ENCODE assay signal across 19 mouse cellular contexts in the genomic region with DNA sequence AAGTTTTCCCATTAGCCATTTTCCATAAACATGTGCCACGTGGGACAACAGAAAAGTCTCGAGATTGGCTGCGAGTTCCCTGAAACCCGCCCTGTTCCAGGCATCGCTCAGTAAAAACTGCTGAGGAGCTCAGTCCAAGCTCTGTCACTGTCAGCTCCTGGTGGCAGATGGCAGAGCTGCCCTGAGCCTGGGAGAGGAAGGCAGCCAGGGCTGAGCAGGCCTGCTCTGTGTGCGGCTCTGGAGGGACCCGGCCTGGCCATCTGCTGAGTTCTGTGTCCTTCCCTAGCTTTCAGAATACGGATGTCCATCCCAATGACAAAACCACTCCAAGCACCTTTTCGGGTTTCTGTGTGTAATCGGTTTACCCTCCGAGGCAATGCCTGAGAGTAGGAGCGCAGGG. TPM values are rescaled to one million over a fixed set of nuclear protein-coding genes. Genes with fewer than 3 reads are reported as not detected.
DNase-seq lines count a peak whose midpoint lies in the region; ATAC-seq lines count a peak whose summit lies in the region.
"Had no signal": no experiment of that assay in that cellular context is flagged by ENCODE, and none has a peak within 500 bp of the region (broad histone marks: within the 10 kb centered on the region; RNA-seq: fewer than 3 reads in every experiment).

No protein-coding gene starts in this region.

- peak; percentile 85 for ATAC-seq in hindbrain, embryonic 16.5 days
- no peak for ATAC-seq in activated CD4-positive, CD25-positive, alpha-beta regulatory T cell, adult 4 months
- ATAC-seq: CD4-positive, CD25-positive, alpha-beta regulatory T cell, adult 4 months; inflammation-experienced regulatory T-cells, adult 6 months; lung, postnatal 0 days had no signal

- H3K27ac ChIP-seq in hindbrain, embryonic 16.5 days (ENCODE audit: low read depth, low read length), result peak overlapping the region; percentile 53
- H3K27ac ChIP-seq: embryonic facial prominence, embryonic 12.5 days; limb, embryonic 10.5 days; liver, embryonic 13.5 days; stomach, embryonic 15.5 days had no signal

- H3K36me3 ChIP-seq in hindbrain, embryonic 16.5 days (ENCODE audit: control insufficient read depth, insufficient read depth, low read length), result peaks cover 32% of the 10 kb centered on the region

- no peaks in the 10 kb centered on the region for H3K27me3 ChIP-seq in hindbrain, embryonic 16.5 days (replicated peaks; ENCODE audit: control insufficient read depth, insufficient read depth, low read length)
- H3K27me3 ChIP-seq: embryonic facial prominence, embryonic 12.5 days; liver, embryonic 13.5 days; megakaryocyte, embryonic 14.5 days; stomach, embryonic 15.5 days had no signal

- WGBS in hindbrain, embryonic 16.5 days, result 74% methylated on average over 12 of the region's 12 CpGs

- no peaks in the 10 kb centered on the region for H3K4me1 ChIP-seq in hindbrain, embryonic 16.5 days (ENCODE audit: control insufficient read depth, insufficient read depth, low read depth, low read length)
- H3K4me1 ChIP-seq: embryonic facial prominence, embryonic 12.5 days; limb, embryonic 10.5 days; liver, embryonic 13.5 days; stomach, embryonic 15.5 days had no signal

- no peak overlapping the region for H3K4me2 ChIP-seq in hindbrain, embryonic 16.5 days (ENCODE audit: low read length)
- H3K4me2 ChIP-seq: embryonic facial prominence, embryonic 12.5 days; liver, embryonic 13.5 days; stomach, embryonic 15.5 days had no signal

- peak; percentile 73 for DNase-seq in layer of hippocampus, adult 9-11 months
- no peak for DNase-seq in layer of hippocampus, adult 11-12 months (ENCODE audit: low spot score)
- peak; percentile 93 for DNase-seq in cerebellum, adult 11 months
- peak; percentile 96 for DNase-seq in cerebellum, adult 9-10 months
- no peak for DNase-seq in lung, postnatal 36 days
- no peak for DNase-seq in spleen, postnatal 4 days (ENCODE audit: low spot score in 2 of 2)
- DNase-seq: adrenal gland, postnatal 25 days; gastrocnemius, postnatal 14 days; kidney, adult 9 months; liver, embryonic 13.5 days had no signal

- no peaks in the 10 kb centered on the region for H3K9me3 ChIP-seq in hindbrain, embryonic 16.5 days (ENCODE audit: control insufficient read depth, low read length)
- H3K9me3 ChIP-seq: embryonic facial prominence, embryonic 12.5 days; limb, embryonic 10.5 days; liver, embryonic 13.5 days; megakaryocyte, embryonic 14.5 days; stomach, embryonic 15.5 days had no signal

- no peak overlapping the region for H3K4me3 ChIP-seq in hindbrain, embryonic 16.5 days (ENCODE audit: low read length)
- H3K4me3 ChIP-seq: embryonic facial prominence, embryonic 12.5 days; limb, embryonic 10.5 days; liver, embryonic 13.5 days; megakaryocyte, embryonic 14.5 days; stomach, embryonic 15.5 days had no signal

- no peak overlapping the region for H3K9ac ChIP-seq in hindbrain, embryonic 16.5 days (ENCODE audit: low read depth, low read length)
- H3K9ac ChIP-seq: embryonic facial prominence, embryonic 12.5 days; liver, embryonic 13.5 days; stomach, embryonic 15.5 days had no signal

RNA-seq across cellular contexts. Expression of a gene that starts 21.1 kb away (rescaled TPM):
- 11.9 and 27.7 TPM in 2 replicates for polyA plus RNA-seq in hindbrain, embryonic 16.5 days (2015; fragmentation: Nextera tagmentation; extraction: Ambion mirVana)
- polyA plus RNA-seq in activated CD4-positive, CD25-positive, alpha-beta regulatory T cell, adult 4 months (2017; shearing (Covaris generic)), result 10 to 100 TPM; 22.2 to 22.8 TPM

RNA-seq across cellular contexts. Expression of a gene that starts 21.9 kb away (rescaled TPM):
- polyA plus RNA-seq in hindbrain, embryonic 16.5 days (2015; fragmentation: Nextera tagmentation; extraction: Ambion mirVana), result 40.6 and 50.2 TPM in 2 replicates
- 100 to 1,000 TPM; 126 to 150 TPM for polyA plus RNA-seq in activated CD4-positive, CD25-positive, alpha-beta regulatory T cell, adult 4 months (2017; shearing (Covaris generic))

RNA-seq across cellular contexts. Expression of a gene that starts 45.8 kb away (rescaled TPM):
- polyA plus RNA-seq in hindbrain, embryonic 16.5 days (2015; fragmentation: Nextera tagmentation; extraction: Ambion mirVana), result 15.6 and 16.9 TPM in 2 replicates
- polyA plus RNA-seq in activated CD4-positive, CD25-positive, alpha-beta regulatory T cell, adult 4 months (2017; shearing (Covaris generic)), result 10 to 100 TPM in 1 of 2 experiments, 1 to 10 TPM in 1; 4.4 to 15.0 TPM

Comparison
In these comparisons a context has a peak if more than half of its experiments do, and no peak if none do; other contexts are left out.
1. DNase-seq: peak in layer of hippocampus, adult 9-11 months (single experiment), cerebellum, adult 11 months (single experiment) and cerebellum, adult 9-10 months (single experiment); none in layer of hippocampus, adult 11-12 months (single experiment), lung, postnatal 36 days (single experiment) and spleen, postnatal 4 days (0 of 2).